Mouse (Mus musculus) stomach, embryonic 16.5 days (tissue): ENCODE results near the gene Patz1. TPM values are rescaled to one million over a fixed set of nuclear protein-coding genes. Genes with fewer than 3 reads are reported as not detected.

Experiments
- ATAC-seq: fragments of 200-750 bp; cut with Nextera tagmentation; 2 replicates; pipeline ENCODE4 v1.8.0; 2017; ENCODE audit warnings: moderate number of reproducible peaks, moderate TSS enrichment; ENCODE audit not compliant: insufficient read depth, low FRiP score
- H3K27ac ChIP-seq: fragments of 300-500 bp; sonication (generic); 2 replicates; pipeline ENCODE4 v1.5.1; 2014; ENCODE audit warnings: low read length
- H3K27me3 ChIP-seq: fragments of 300-500 bp; sonication (generic); 2 replicates; pipeline ENCODE4 v1.6.1; 2014; ENCODE audit warnings: low read length, control low read depth, mixed read lengths; ENCODE audit not compliant: control insufficient read depth, insufficient read depth
- H3K36me3 ChIP-seq: fragments of 300-500 bp; sonication (generic); 2 replicates; pipeline ENCODE4 v1.6.1; 2014; ENCODE audit warnings: low read length; ENCODE audit not compliant: control insufficient read depth, insufficient read depth
- H3K4me1 ChIP-seq: fragments of 300-500 bp; sonication (generic); 2 replicates; pipeline ENCODE4 v1.6.1; 2014; ENCODE audit warnings: low read length, control low read depth, mixed read lengths; ENCODE audit not compliant: control insufficient read depth, insufficient read depth
- H3K4me2 ChIP-seq: fragments of 300-500 bp; sonication (generic); 2 replicates; pipeline ENCODE4 v1.6.1; 2014; ENCODE audit warnings: low read depth, low read length, mixed read lengths
- H3K4me3 ChIP-seq: fragments of 300-500 bp; sonication (generic); replicated peaks from 2 replicates; pipeline ENCODE4 v1.5.1; 2014; ENCODE audit warnings: mild to moderate bottlenecking, low read length
- H3K9ac ChIP-seq: fragments of 300-500 bp; sonication (generic); 2 replicates; pipeline ENCODE4 v1.6.1; 2014; ENCODE audit warnings: low read length
- H3K9me3 ChIP-seq: fragments of 300-500 bp; sonication (generic); replicated peaks from 2 replicates; pipeline ENCODE4 v1.6.1; 2016; ENCODE audit warnings: low read length, control low read depth; ENCODE audit not compliant: control insufficient read depth
- WGBS: fragments of 180-500 bp; shearing (Covaris S2); extraction: QIAGEN DNeasy Blood & Tissue Kit; methylation state at CpG from one replicate; pipeline ENCODE4 v1.1.7; 2014; 5-methylcytosine and 5-hydroxymethylcytosine counted together
- polyA plus RNA-seq: library from polyadenylated mRNA; unstranded; fragments of >200 nt; fragmentation: Nextera tagmentation; extraction: Ambion mirVana; gene quantifications from 2 replicates; pipeline ENCODE4 v1.2.1, GENCODE M21; 2015

The Patz1 gene
- polyA plus RNA-seq, 1 experiment from 2014 or later = 26.1 TPM

GRCm38 (mm10) chr11:3289803-3290639 lies 1.3 kb downstream of the Patz1 start:
- no peaks in the 10 kb centered on the region for H3K27me3 ChIP-seq
- WGBS = under 1% methylated on average over 85 of the region's 92 CpGs
- peak overlapping the region; percentile 99 for H3K9ac ChIP-seq
- H3K4me1 ChIP-seq = peaks cover 39% of the 10 kb centered on the region
- H3K9me3 ChIP-seq = no peaks in the 10 kb centered on the region
- H3K4me3 ChIP-seq = peak overlapping the region; percentile 85
- peak overlapping the region; percentile 100 for H3K27ac ChIP-seq
- H3K36me3 ChIP-seq = peaks cover 7% of the 10 kb centered on the region; the same call in 1 of the 2 replicates
- peak; percentile 74 for ATAC-seq
- H3K4me2 ChIP-seq = peak overlapping the region; percentile 97

GRCm38 (mm10) chr11:3290640-3291310 lies 2.1 kb downstream of the Patz1 start:
- H3K36me3 ChIP-seq = peaks cover 7% of the 10 kb centered on the region; the same call in 1 of the 2 replicates
- peak overlapping the region; percentile 85 for H3K4me3 ChIP-seq
- H3K9ac ChIP-seq = peak overlapping the region; percentile 99
- H3K27ac ChIP-seq = peak overlapping the region; percentile 100
- H3K4me1 ChIP-seq = peaks cover 44% of the 10 kb centered on the region
- H3K4me2 ChIP-seq = peak overlapping the region; percentile 97
- no peaks in the 10 kb centered on the region for H3K9me3 ChIP-seq
- under 1% methylated on average over 50 of the region's 50 CpGs for WGBS
- no peaks in the 10 kb centered on the region for H3K27me3 ChIP-seq
- ATAC-seq = no peak

GRCm38 (mm10) chr11:3291311-3292061 lies 2.8 kb downstream of the Patz1 start:
- Histone ChIP-seq H3K36me3 (peaks cover 7% of the 10 kb centered on the region; the same call in 1 of the 2 replicates), H3K4me3 (peak overlapping the region; percentile 85), H3K4me1 (peaks cover 49% of the 10 kb centered on the region), H3K27me3 (no peaks in the 10 kb centered on the region), H3K9me3 (no peaks in the 10 kb centered on the region), H3K4me2 (peak overlapping the region; percentile 97), H3K27ac (peak overlapping the region; percentile 100), H3K9ac (peak overlapping the region; percentile 99)
- 2% methylated on average over 26 of the region's 26 CpGs for WGBS
- no peak for ATAC-seq

- Histone ChIP-seq H3K4me3 (peak overlapping the region; percentile 85), H3K4me1 (peaks cover 48% of the 10 kb centered on the region), H3K27me3 (no peaks in the 10 kb centered on the region), H3K27ac (peak overlapping the region; percentile 100), H3K9me3 (no peaks in the 10 kb centered on the region), H3K9ac (peak overlapping the region; percentile 99), H3K4me2 (peak overlapping the region; percentile 97), H3K36me3 (peaks cover 7% of the 10 kb centered on the region; the same call in 1 of the 2 replicates)
- under 1% methylated on average over 8 of the region's 8 CpGs for WGBS
- peak; percentile 30 for ATAC-seq
Observed at GRCm38 (mm10) chr11:3292062-3292421, 3.4 kb downstream of the Patz1 start.

GRCm38 (mm10) chr11:3292711-3293249 lies 4.1 kb downstream of the Patz1 start:
- Histone ChIP-seq H3K27me3 (no peaks in the 10 kb centered on the region), H3K27ac (peak overlapping the region; percentile 100), H3K36me3 (peaks cover 7% of the 10 kb centered on the region; the same call in 1 of the 2 replicates), H3K9ac (peak overlapping the region; percentile 99), H3K4me1 (peaks cover 44% of the 10 kb centered on the region), H3K4me3 (peak overlapping the region; percentile 85), H3K4me2 (peak overlapping the region; percentile 97), H3K9me3 (no peaks in the 10 kb centered on the region)
- no peak for ATAC-seq
- WGBS = 2% methylated on average over 8 of the region's 8 CpGs

- Histone ChIP-seq H3K27me3 (no peaks in the 10 kb centered on the region), H3K4me1 (peaks cover 39% of the 10 kb centered on the region), H3K9ac (peak overlapping the region; percentile 99), H3K4me3 (peak overlapping the region; percentile 85), H3K36me3 (peaks cover 7% of the 10 kb centered on the region; the same call in 1 of the 2 replicates), H3K9me3 (no peaks in the 10 kb centered on the region), H3K27ac (peak overlapping the region; percentile 100), H3K4me2 (peak overlapping the region; percentile 97)
- WGBS = 35% methylated on average over 4 of the region's 4 CpGs
- no peak for ATAC-seq
Observed at GRCm38 (mm10) chr11:3293361-3293760, 4.7 kb downstream of the Patz1 start.

- no peak for ATAC-seq
- H3K9ac ChIP-seq = no peak overlapping the region
- H3K27ac ChIP-seq = no peak overlapping the region
- WGBS = 80% methylated on average over 2 of the region's 2 CpGs
- H3K4me2 ChIP-seq = no peak overlapping the region
- no peaks in the 10 kb centered on the region for H3K9me3 ChIP-seq
- H3K4me3 ChIP-seq = no peak overlapping the region
- H3K36me3 ChIP-seq = peaks cover 16% of the 10 kb centered on the region
- H3K4me1 ChIP-seq = peaks cover 35% of the 10 kb centered on the region
- no peaks in the 10 kb centered on the region for H3K27me3 ChIP-seq
Observed at GRCm38 (mm10) chr11:3294641-3295040, 6.0 kb downstream of the Patz1 start.

GRCm38 (mm10) chr11:3296056-3296455 lies 7.4 kb downstream of the Patz1 start:
- Histone ChIP-seq H3K4me2 (no peak overlapping the region), H3K9me3 (no peaks in the 10 kb centered on the region), H3K4me3 (no peak overlapping the region), H3K27ac (no peak overlapping the region), H3K4me1 (peaks cover 35% of the 10 kb centered on the region), H3K27me3 (no peaks in the 10 kb centered on the region), H3K9ac (no peak overlapping the region), H3K36me3 (peaks cover 23% of the 10 kb centered on the region)
- WGBS = 53% methylated on average over 5 of the region's 5 CpGs
- ATAC-seq = no peak
